Mouse (Mus musculus) layer of hippocampus, adult 8-10 months (tissue): ENCODE results near the gene Znhit1. TPM values are rescaled to one million over a fixed set of nuclear protein-coding genes. Genes with fewer than 3 reads are reported as not detected.

ENCODE experiments used
- microRNA-seq, 2 experiments: library from miRNA; unstranded; fragments of <30 nt; microRNA quantifications; one replicate each; pipeline ENCODE4 v1.2.0; 2022
- total RNA-seq, 4 experiments: library from RNA; stranded (reverse); gene quantifications; 2 replicates each; pipeline ENCODE4 v1.2.4; 2022

Gene Znhit1
- total RNA-seq, 4 experiments from 2014 or later = 74.8 to 87.6 (median 80.4) TPM

Small RNA genes lying within 50 kb of the gene (microRNA-seq; reads per million reads assigned to microRNA genes)
- 247 to 324 reads per million in 2 experiments for gene Mir702

Other genes with a start within 250 kb of the Znhit1 start
- 1 to 10 TPM; 4.0 to 4.7 (median 4.5) TPM for gene Col26a1, start 104.8 kb downstream of the Znhit1 start, total RNA-seq
- 10 to 100 TPM; 70.1 to 86.2 (median 80.7) TPM for gene Ift22, start 79.9 kb downstream of the Znhit1 start, total RNA-seq
- 100 to 1,000 TPM; 224 to 262 (median 228) TPM for gene Fis1, start 34.7 kb downstream of the Znhit1 start, total RNA-seq
- gene Cldn15, start 21.4 kb downstream of the Znhit1 start, total RNA-seq = under 1 TPM in 2 of 4 experiments, not detected in 2; 0.27 to 0.33 TPM
- 10 to 100 TPM; 37.1 to 51.5 (median 46.0) TPM for gene Plod3, start 1.0 kb downstream of the Znhit1 start, total RNA-seq
- gene Vgf, start 38.4 kb upstream of the Znhit1 start, total RNA-seq = 100 to 1,000 TPM; 162 to 206 (median 186) TPM
- 100 to 1,000 TPM; 309 to 341 (median 318) TPM for gene Ap1s1, start 58.1 kb upstream of the Znhit1 start, total RNA-seq
- 1 to 10 TPM in 2 of 4 experiments, under 1 TPM in 2; 0.77 to 3.0 (median 1.8) TPM for gene Serpine1, start 84.2 kb upstream of the Znhit1 start, total RNA-seq
- 10 to 100 TPM in 1 of 4 experiments, 1 to 10 TPM in 3; 6.1 to 11.0 (median 8.1) TPM for gene Trim56, start 128.2 kb upstream of the Znhit1 start, total RNA-seq
- not detected for gene Muc3, start 161.3 kb upstream of the Znhit1 start, total RNA-seq
- gene Muc3a, start 224.4 kb upstream of the Znhit1 start, total RNA-seq = 1 to 10 TPM; 3.4 to 6.4 (median 4.9) TPM